Mouse (Mus musculus) limb, embryonic 14.5 days (tissue): ENCODE data around the gene Pcsk6. TPM values are rescaled to one million over a fixed set of nuclear protein-coding genes. Genes with fewer than 3 reads are reported as not detected.

Experiments used
- ATAC-seq: fragments of 200-750 bp; cut with Nextera tagmentation; 2 replicates; pipeline ENCODE4 v1.8.0; 2017; ENCODE audit warnings: low read depth, moderate number of reproducible peaks, moderate TSS enrichment; ENCODE audit not compliant: low FRiP score
- DNase-seq: peaks from one replicate; pipeline ENCODE4 v3.0.0-alpha.2; 2015; ENCODE audit warnings: low spot score
- H3K27ac ChIP-seq: fragments of 300-500 bp; sonication (generic); replicated peaks from 2 replicates; pipeline ENCODE4 v1.5.1; 2014; ENCODE audit warnings: low read depth, mild to moderate bottlenecking, low read length, moderate library complexity, mixed read lengths
- H3K27me3 ChIP-seq: fragments of 300-500 bp; sonication (generic); 2 replicates; pipeline ENCODE4 v1.6.1; 2014; ENCODE audit warnings: low read length, mixed read lengths; ENCODE audit not compliant: control insufficient read depth, insufficient read depth
- H3K36me3 ChIP-seq: fragments of 300-500 bp; sonication (generic); 2 replicates; pipeline ENCODE4 v1.6.1; 2014; ENCODE audit warnings: mild to moderate bottlenecking, low read length, moderate library complexity, mixed read lengths; ENCODE audit not compliant: control insufficient read depth, insufficient read depth
- H3K4me1 ChIP-seq: fragments of 300-500 bp; sonication (generic); 2 replicates; pipeline ENCODE4 v1.6.1; 2014; ENCODE audit warnings: antibody characterized with exemption, low read length, mixed read lengths; ENCODE audit not compliant: control insufficient read depth, insufficient read depth
- H3K4me2 ChIP-seq: fragments of 300-500 bp; sonication (generic); replicated peaks from 2 replicates; pipeline ENCODE4 v1.6.1; 2014; ENCODE audit warnings: low read depth, mild to moderate bottlenecking, low read length, moderate library complexity; ENCODE audit not compliant: severe bottlenecking
- H3K4me3 ChIP-seq: fragments of 300-500 bp; sonication (generic); replicated peaks from 2 replicates; pipeline ENCODE4 v1.5.1; 2014; ENCODE audit warnings: low read length
- H3K9ac ChIP-seq: fragments of 300-500 bp; sonication (generic); 2 replicates; pipeline ENCODE4 v1.6.1; 2014; ENCODE audit warnings: mild to moderate bottlenecking, low read depth, low read length, moderate library complexity; ENCODE audit not compliant: severe bottlenecking
- H3K9me3 ChIP-seq: fragments of 300-500 bp; sonication (generic); 2 replicates; pipeline ENCODE4 v1.6.1; 2016; ENCODE audit warnings: low read length; ENCODE audit not compliant: control insufficient read depth
- POLR2A ChIP-seq: fragments of 200-500 bp; IDR thresholded peaks from 2 replicates; pipeline ENCODE4 v1.8.0; 2012; ENCODE audit warnings: inconsistent platforms, mild to moderate bottlenecking, moderate library complexity, borderline replicate concordance; ENCODE audit not compliant: insufficient read depth, insufficient read length; ENCODE audit errors: extremely low read depth
- WGBS: fragments of 180-500 bp; shearing (Covaris S2); extraction: QIAGEN DNeasy Blood & Tissue Kit; methylation state at CpG from one replicate; pipeline ENCODE4 v1.1.7; 2014; 5-methylcytosine and 5-hydroxymethylcytosine counted together
- polyA plus RNA-seq, 2 experiments: library from polyadenylated mRNA; depleted of rRNA in 1 of 2; stranded (reverse) in 1 of 2; unstranded in 1 of 2; fragments of >200 nt; fragmentation: Nextera tagmentation in 1 of 2; extraction: Ambion mirVana in 1 of 2; gene quantifications; 2 replicates each; pipeline versions ENCODE4 v1.2.1 to v1.2.3; 2012 to 2014

Gene Pcsk6
- polyA plus RNA-seq, 2 experiments = 15.2 to 34.1 TPM

- no peak overlapping the region for H3K9ac ChIP-seq
- H3K4me3 ChIP-seq = no peak overlapping the region
- no peak for TF ChIP-seq POLR2A
- no peaks in the 10 kb centered on the region for H3K36me3 ChIP-seq
- H3K4me1 ChIP-seq = no peaks in the 10 kb centered on the region; the same call in 1 of the 2 replicates
- no peaks in the 10 kb centered on the region for H3K27me3 ChIP-seq
- no peak overlapping the region for H3K27ac ChIP-seq
- WGBS = 54% methylated on average over 6 of the region's 6 CpGs
- no peak overlapping the region for H3K4me2 ChIP-seq
- DNase-seq (no peak), ATAC-seq (no peak)
- no peaks in the 10 kb centered on the region for H3K9me3 ChIP-seq
Measured at GRCm38 (mm10) chr7:65992329-65992728, 130.8 kb downstream of the Pcsk6 start.

GRCm38 (mm10) chr7:65993410-65993809 lies 131.9 kb downstream of the Pcsk6 start:
- Histone ChIP-seq H3K27me3 (no peaks in the 10 kb centered on the region), H3K27ac (no peak overlapping the region), H3K4me1 (no peaks in the 10 kb centered on the region; the same call in 1 of the 2 replicates), H3K4me2 (no peak overlapping the region), H3K36me3 (no peaks in the 10 kb centered on the region), H3K4me3 (no peak overlapping the region), H3K9me3 (no peaks in the 10 kb centered on the region; the same call in 1 of the 2 replicates), H3K9ac (no peak overlapping the region)
- TF ChIP-seq POLR2A = no peak
- DNase-seq (no peak), ATAC-seq (no peak)
- WGBS = 33% methylated on average over 3 of the region's 3 CpGs

- Histone ChIP-seq H3K27me3 (no peaks in the 10 kb centered on the region), H3K27ac (no peak overlapping the region), H3K4me1 (0 out of 2 replicates have a peak, but pooled peaks cover 6% of the 10 kb centered on the region), H3K9ac (no peak overlapping the region), H3K36me3 (no peaks in the 10 kb centered on the region), H3K9me3 (peaks cover 9% of the 10 kb centered on the region), H3K4me3 (no peak overlapping the region), H3K4me2 (no peak overlapping the region)
- DNase-seq (no peak), ATAC-seq (no peak)
- WGBS = 80% methylated on average over 16 of the region's 16 CpGs
- no peak for TF ChIP-seq POLR2A
Measured at GRCm38 (mm10) chr7:66001035-66001754, 139.7 kb downstream of the Pcsk6 start.

GRCm38 (mm10) chr7:66001797-66002196 lies 140.3 kb downstream of the Pcsk6 start:
- DNase-seq = no peak
- Histone ChIP-seq H3K27me3 (no peaks in the 10 kb centered on the region), H3K9ac (no peak overlapping the region), H3K9me3 (peaks cover 9% of the 10 kb centered on the region), H3K4me1 (0 out of 2 replicates have a peak, but pooled peaks cover 6% of the 10 kb centered on the region), H3K4me2 (no peak overlapping the region), H3K4me3 (no peak overlapping the region), H3K36me3 (no peaks in the 10 kb centered on the region), H3K27ac (no peak overlapping the region)
- TF ChIP-seq POLR2A = no peak
- ATAC-seq = no peak
- 69% methylated on average over 3 of the region's 3 CpGs for WGBS

GRCm38 (mm10) chr7:66003447-66003846 lies 141.9 kb downstream of the Pcsk6 start:
- H3K36me3 ChIP-seq = no peaks in the 10 kb centered on the region
- H3K27me3 ChIP-seq = no peaks in the 10 kb centered on the region
- H3K4me1 ChIP-seq = 0 out of 2 replicates have a peak, but pooled peaks cover 6% of the 10 kb centered on the region
- peaks cover 9% of the 10 kb centered on the region; the same call in 1 of the 2 replicates for H3K9me3 ChIP-seq
- H3K4me3 ChIP-seq = no peak overlapping the region
- H3K27ac ChIP-seq = no peak overlapping the region
- no peak for TF ChIP-seq POLR2A
- DNase-seq = no peak
- H3K4me2 ChIP-seq = no peak overlapping the region
- no peak overlapping the region for H3K9ac ChIP-seq
- ATAC-seq = no peak
- WGBS = 65% methylated on average over 5 of the region's 5 CpGs
